Comparison of ENCODE assay signal across 7 mouse cellular contexts in genomic region chr6:135525841-135526327, GRCm38 (mm10).
DNase-seq lines count a peak whose midpoint lies in the region; ATAC-seq lines count a peak whose summit lies in the region.

No protein-coding gene starts in this region.

- H3K9ac ChIP-seq in embryonic facial prominence, embryonic 14.5 days (ENCODE audit: low read depth, low read length), result no peak overlapping the region
- no peak overlapping the region for H3K9ac ChIP-seq in intestine, embryonic 14.5 days (ENCODE audit: low read length)

- H3K36me3 ChIP-seq in embryonic facial prominence, embryonic 14.5 days (ENCODE audit: control insufficient read depth, insufficient read depth, low read length), result no peaks in the 10 kb centered on the region
- H3K36me3 ChIP-seq in intestine, embryonic 14.5 days (ENCODE audit: control insufficient read depth, insufficient read depth, low read length), result no peaks in the 10 kb centered on the region

- H3K4me2 ChIP-seq in embryonic facial prominence, embryonic 14.5 days (ENCODE audit: low read depth, low read length), result peak overlapping the region; percentile 26
- no peak overlapping the region for H3K4me2 ChIP-seq in intestine, embryonic 14.5 days (ENCODE audit: low read length)

- peak; percentile 7 for DNase-seq in ovary, postnatal 14 days (ENCODE audit: low spot score)
- DNase-seq in ovary, postnatal 10 days (ENCODE audit: low spot score), result no peak
- peak; percentile 89 for DNase-seq in embryonic facial prominence, embryonic 14.5 days (ENCODE audit: low spot score)
- DNase-seq in intestine, embryonic 14.5 days (ENCODE audit: low spot score), result peak; percentile 75
- DNase-seq in lung, postnatal 10 days, result peak; percentile 10
- no peak for DNase-seq in testis, postnatal 14 days (ENCODE audit: low spot score)
- no peak for DNase-seq in ovary, adult 18-20 months (ENCODE audit: low spot score)

- peaks cover 12% of the 10 kb centered on the region for H3K4me1 ChIP-seq in embryonic facial prominence, embryonic 14.5 days (ENCODE audit: control insufficient read depth, insufficient read depth, low read length)
- H3K4me1 ChIP-seq in intestine, embryonic 14.5 days (replicated peaks; ENCODE audit: control insufficient read depth, insufficient read depth, low read length), result peaks cover 10% of the 10 kb centered on the region; the same call in 1 of the 2 replicates

- H3K27me3 ChIP-seq in embryonic facial prominence, embryonic 14.5 days (replicated peaks; ENCODE audit: control insufficient read depth, insufficient read depth, low read length), result no peaks in the 10 kb centered on the region
- no peaks in the 10 kb centered on the region for H3K27me3 ChIP-seq in intestine, embryonic 14.5 days (replicated peaks; ENCODE audit: control insufficient read depth, insufficient read depth, low read length)

- H3K27ac ChIP-seq in embryonic facial prominence, embryonic 14.5 days (replicated peaks; ENCODE audit: low read depth, low read length), result no peak overlapping the region
- H3K27ac ChIP-seq in intestine, embryonic 14.5 days (ENCODE audit: low read depth), result no peak overlapping the region

- H3K9me3 ChIP-seq in embryonic facial prominence, embryonic 14.5 days (ENCODE audit: control insufficient read depth, low read length), result no peaks in the 10 kb centered on the region
- H3K9me3 ChIP-seq in intestine, embryonic 14.5 days (ENCODE audit: control insufficient read depth, low read length), result no peaks in the 10 kb centered on the region

- ATAC-seq in embryonic facial prominence, embryonic 14.5 days (ENCODE audit: low read depth), result peak; percentile 94
- peak; percentile 68 for ATAC-seq in intestine, embryonic 14.5 days (replicated peaks; ENCODE audit: low FRiP score, low TSS enrichment, low read depth)

- 24% methylated on average over 5 of the region's 5 CpGs for WGBS in embryonic facial prominence, embryonic 14.5 days
- WGBS in intestine, embryonic 14.5 days, result 42% methylated on average over 5 of the region's 5 CpGs

- H3K4me3 ChIP-seq in embryonic facial prominence, embryonic 14.5 days (ENCODE audit: low read depth, low read length), result no peak overlapping the region
- no peak overlapping the region for H3K4me3 ChIP-seq in intestine, embryonic 14.5 days (ENCODE audit: low read depth, low read length)

Comparison
In these comparisons a context has a peak if more than half of its experiments do, and no peak if none do; other contexts are left out.
1. DNase-seq: peak in ovary, postnatal 14 days (single experiment), embryonic facial prominence, embryonic 14.5 days (single experiment), intestine, embryonic 14.5 days (single experiment) and lung, postnatal 10 days (single experiment); none in ovary, postnatal 10 days (single experiment), testis, postnatal 14 days (single experiment) and ovary, adult 18-20 months (single experiment).